Mouse (Mus musculus) C2C12 (cell line): ENCODE measurements around the gene Fcer1g. TPM values are rescaled to one million over a fixed set of nuclear protein-coding genes. Genes with fewer than 3 reads are reported as not detected.
A peak's percentile ranks its signal among the peaks of the same experiment; 100 is the strongest.

Source experiments
- H3K27me3 ChIP-seq: one replicate; pipeline ENCODE4 v1.6.1; 2011; ENCODE audit not compliant: control insufficient read depth, insufficient read depth, insufficient read length
- H3K36me3 ChIP-seq: one replicate; pipeline ENCODE4 v1.6.1; 2011; ENCODE audit not compliant: control insufficient read depth, insufficient read depth
- H3K4me3 ChIP-seq: one replicate; pipeline ENCODE4 v1.5.1; 2011; ENCODE audit warnings: mild to moderate bottlenecking, control low read depth; ENCODE audit not compliant: poor library complexity, insufficient read depth, severe bottlenecking
- H3K79me2 ChIP-seq: one replicate; pipeline ENCODE4 v1.6.1; 2011; ENCODE audit not compliant: control insufficient read depth, insufficient read depth
- H3K79me3 ChIP-seq: one replicate; pipeline ENCODE4 v1.6.1; 2011; ENCODE audit warnings: low read depth, control low read depth
- H3ac ChIP-seq: one replicate; pipeline ENCODE3; 2011; ENCODE audit warnings: low read depth; ENCODE audit not compliant: control insufficient read depth, insufficient read length
- CEBPB ChIP-seq: IDR thresholded peaks from one replicate; pipeline ENCODE4 v1.6.1; 2011; ENCODE audit warnings: low read depth, mild to moderate bottlenecking, control low read depth, moderate library complexity
- CTCF ChIP-seq: IDR thresholded peaks from one replicate; pipeline ENCODE4 v1.5.1; 2011; ENCODE audit not compliant: control insufficient read depth, insufficient read depth, insufficient read length
- FOSL1 ChIP-seq: IDR thresholded peaks from one replicate; pipeline ENCODE4 v1.8.0; 2011; ENCODE audit warnings: mild to moderate bottlenecking, low read length; ENCODE audit not compliant: poor library complexity, insufficient read depth, severe bottlenecking
- MAX ChIP-seq: IDR thresholded peaks from one replicate; pipeline ENCODE4 v1.6.1; 2011; ENCODE audit warnings: mild to moderate bottlenecking, control low read depth
- MYOD1 ChIP-seq: IDR thresholded peaks from one replicate; pipeline ENCODE4 v1.6.1; 2011; ENCODE audit warnings: low read depth; ENCODE audit not compliant: control insufficient read depth, insufficient read length
- MYOG ChIP-seq: IDR thresholded peaks from one replicate; pipeline ENCODE4 v1.6.1; 2011; ENCODE audit not compliant: control insufficient read depth, insufficient read length; ENCODE audit errors: extremely low read depth
- USF1 ChIP-seq: IDR thresholded peaks from one replicate; pipeline ENCODE4 v1.6.1; 2011; ENCODE audit warnings: low read depth, mild to moderate bottlenecking, control low read depth, moderate library complexity
- polyA plus RNA-seq: library from polyadenylated mRNA; unstranded; fragments of >200 nt; fragmentation: generic; extraction: Trizol; gene quantifications from one replicate; pipeline ENCODE4 v1.2.1, GENCODE M21; 2012; ENCODE audit warnings: missing spikeins

Gene Fcer1g
- polyA plus RNA-seq, 1 experiment: not detected

- TF ChIP-seq CEBPB (no peak), FOSL1 (no peak), USF1 (no peak), MYOD1 (no peak), MAX (no peak), MYOG (no peak), CTCF (no peak)
- H3ac ChIP-seq: peak overlapping the region; percentile 89
- H3K79me2 ChIP-seq: peaks cover 14% of the 10 kb centered on the region
- H3K79me3 ChIP-seq: no peaks in the 10 kb centered on the region
- peak overlapping the region; percentile 98 for H3K4me3 ChIP-seq
- no peaks in the 10 kb centered on the region for H3K27me3 ChIP-seq
- H3K36me3 ChIP-seq: peaks cover 16% of the 10 kb centered on the region
Observed at GRCm38 (mm10) chr1:171270573-171270900, 36.4 kb upstream of the Fcer1g start.

DNA sequence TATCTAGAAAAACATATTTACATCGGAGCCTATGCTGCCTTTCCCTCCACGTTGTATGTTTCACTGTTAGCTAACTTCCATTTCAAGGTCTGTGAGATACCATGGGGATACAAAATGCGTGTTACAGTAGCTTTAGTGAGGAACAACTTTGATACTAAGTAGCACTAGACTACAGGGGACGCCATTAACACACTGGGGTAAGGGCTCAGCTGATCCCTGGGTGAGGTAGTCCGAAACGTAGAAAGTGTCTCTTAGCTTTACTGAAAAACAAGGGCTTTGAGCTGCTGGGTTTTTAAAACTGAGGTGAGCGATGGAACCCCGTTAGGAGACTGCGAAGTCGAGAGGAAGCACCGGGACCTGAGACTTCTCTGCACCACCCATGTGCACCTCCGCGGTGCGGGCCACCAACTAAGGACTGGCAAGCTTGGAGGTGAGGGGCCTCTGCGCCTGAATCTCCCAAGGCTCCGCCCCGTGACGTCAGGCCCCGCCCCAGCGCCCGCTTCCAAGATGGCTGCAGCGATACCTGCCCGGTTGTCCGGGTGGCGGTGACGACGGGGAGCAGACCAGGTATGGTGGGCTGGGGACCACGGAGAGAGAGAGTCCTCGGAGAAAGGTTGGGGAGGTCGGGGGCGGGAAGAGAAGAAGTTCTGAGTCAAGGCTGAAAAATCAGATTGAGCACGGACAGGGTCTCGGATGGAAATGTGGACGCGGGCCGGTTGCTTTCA lies 35.8 kb upstream of the Fcer1g start, which contains the start of gene B4galt3:
B4galt3 (plus strand) TSS at position 481 of the 725 bp plus-strand sequence.
- Histone ChIP-seq H3K79me3 (no peaks in the 10 kb centered on the region), H3K79me2 (peaks cover 14% of the 10 kb centered on the region), H3K36me3 (peaks cover 11% of the 10 kb centered on the region), H3K4me3 (peak within 1 kb of the TSS; percentile 98), H3K27me3 (no peaks in the 10 kb centered on the region), H3ac (peak within 1 kb of the TSS; percentile 89)
- no peak for TF ChIP-seq MAX
- TF ChIP-seq CTCF: no peak
- no peak for TF ChIP-seq FOSL1
- TF ChIP-seq MYOG: no peak
- no peak for TF ChIP-seq CEBPB
- TF ChIP-seq USF1: no peak

GRCm38 (mm10) chr1:171268341-171268740 lies 34.2 kb upstream of the Fcer1g start:
- Histone ChIP-seq H3K79me2 (peaks cover 14% of the 10 kb centered on the region), H3ac (no peak overlapping the region), H3K36me3 (no peaks in the 10 kb centered on the region), H3K79me3 (no peaks in the 10 kb centered on the region), H3K27me3 (no peaks in the 10 kb centered on the region), H3K4me3 (no peak overlapping the region)
- TF ChIP-seq FOSL1 (no peak), MAX (no peak), MYOD1 (no peak), CTCF (no peak), MYOG (no peak), CEBPB (no peak), USF1 (no peak)

DNA sequence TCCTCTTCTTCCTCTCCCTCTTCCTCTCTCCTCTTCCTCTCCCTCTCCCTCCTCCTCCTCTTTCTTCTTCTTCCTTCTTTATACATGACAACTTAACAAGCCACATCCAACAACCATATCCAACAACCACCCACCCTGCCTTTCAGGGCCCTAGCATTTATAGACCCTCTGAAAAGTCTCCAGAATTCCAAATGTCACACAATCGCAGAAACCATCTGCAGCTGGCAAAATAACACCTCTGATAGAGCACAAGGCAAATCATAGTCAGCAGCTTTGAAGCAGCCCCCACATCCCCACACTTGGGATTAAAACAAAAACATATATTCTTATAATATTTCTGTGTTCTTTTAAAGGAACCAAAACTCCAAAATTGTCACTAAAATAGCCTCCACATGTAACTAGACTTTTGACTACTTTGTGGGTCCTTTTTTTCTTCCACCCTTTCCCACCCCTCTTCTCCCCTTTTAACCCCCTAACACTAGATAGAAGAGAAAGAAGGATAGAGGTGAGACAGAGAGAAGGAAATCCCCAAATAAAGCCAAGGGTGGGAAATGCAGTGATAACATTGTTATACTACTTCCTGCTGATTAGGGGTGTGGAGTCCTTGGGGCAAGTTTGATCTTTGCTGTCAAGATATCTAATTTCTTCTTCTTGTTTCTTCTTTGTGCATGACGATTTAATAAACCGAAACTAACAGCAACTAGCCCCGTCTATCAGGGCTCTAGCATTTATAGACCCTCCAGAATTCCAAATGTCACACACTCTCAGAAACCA lies 32.0 kb upstream of the Fcer1g start:
- TF ChIP-seq MYOD1 (no peak), CEBPB (no peak), MAX (no peak), CTCF (no peak), USF1 (no peak), MYOG (no peak), FOSL1 (no peak)
- peaks cover 10% of the 10 kb centered on the region for H3K79me2 ChIP-seq
- H3K79me3 ChIP-seq: no peaks in the 10 kb centered on the region
- no peak overlapping the region for H3ac ChIP-seq
- H3K27me3 ChIP-seq: no peaks in the 10 kb centered on the region
- no peaks in the 10 kb centered on the region for H3K36me3 ChIP-seq
- H3K4me3 ChIP-seq: no peak overlapping the region

GRCm38 (mm10) chr1:171263666-171264461 lies 29.7 kb upstream of the Fcer1g start:
- Histone ChIP-seq H3K4me3 (no peak overlapping the region), H3K36me3 (peaks cover 4% of the 10 kb centered on the region), H3K27me3 (no peaks in the 10 kb centered on the region), H3ac (no peak overlapping the region), H3K79me3 (no peaks in the 10 kb centered on the region), H3K79me2 (no peaks in the 10 kb centered on the region)
- TF ChIP-seq MYOD1: no peak
- no peak for TF ChIP-seq MYOG
- no peak for TF ChIP-seq FOSL1
- TF ChIP-seq CEBPB: no peak
